Mouse (Mus musculus): ENCODE data around the gene Mrm2. TPM values are rescaled to one million over a fixed set of nuclear protein-coding genes. Genes with fewer than 3 reads are reported as not detected.

The Mrm2 gene
- polyA plus RNA-seq, 1 experiment: 4.6 TPM

DNA sequence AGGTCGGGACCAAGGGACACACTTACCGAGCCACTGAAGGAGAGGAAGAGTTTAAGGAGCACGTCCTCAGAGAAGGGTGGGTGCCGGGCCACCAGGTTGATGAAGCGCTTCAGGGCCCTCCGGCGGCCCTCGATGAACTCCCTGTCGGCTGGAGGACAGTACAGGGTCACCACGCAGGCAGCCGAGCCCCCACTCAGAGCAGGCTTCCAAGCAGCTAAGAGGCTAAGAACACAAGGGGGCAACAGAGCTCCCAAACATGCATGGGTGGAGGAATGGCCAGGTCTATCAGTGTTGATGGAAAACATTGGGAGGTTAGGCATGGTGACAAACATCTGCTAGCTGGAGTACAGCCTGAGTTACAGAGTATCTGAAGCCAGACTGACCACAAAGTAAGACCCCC, 24.2 kb upstream of the Mrm2 start:
- WGBS: 95% methylated on average over 11 of the region's 11 CpGs
- no peak overlapping the region for H3K4me3 ChIP-seq (replicated peaks; ENCODE audit: control insufficient read depth, low read depth, low read length)
- no peak overlapping the region for H3K27ac ChIP-seq (ENCODE audit: control insufficient read depth, insufficient read depth, low read depth, low read length, poor library complexity)
- TF ChIP-seq CTCF (IDR thresholded peaks at IDR 0.05; ENCODE audit: control insufficient read depth, insufficient read depth, low read length) (no peak), POLR2A (IDR thresholded peaks at IDR 0.05; ENCODE audit: borderline replicate concordance, control insufficient read depth, low read depth, low read length) (no peak)
- no peaks in the 10 kb centered on the region; the same call in 1 of the 2 replicates for H3K4me1 ChIP-seq (ENCODE audit: control insufficient read depth, insufficient read depth, low read length)

- Histone ChIP-seq H3K4me3 (replicated peaks; ENCODE audit: control insufficient read depth, low read depth, low read length) (no peak overlapping the region), H3K27ac (ENCODE audit: control insufficient read depth, insufficient read depth, low read depth, low read length, poor library complexity) (no peak overlapping the region), H3K4me1 (ENCODE audit: control insufficient read depth, insufficient read depth, low read length) (no peaks in the 10 kb centered on the region; the same call in 1 of the 2 replicates)
- TF ChIP-seq POLR2A (IDR thresholded peaks at IDR 0.05; ENCODE audit: borderline replicate concordance, control insufficient read depth, low read depth, low read length) (no peak), CTCF (IDR thresholded peaks at IDR 0.05; ENCODE audit: control insufficient read depth, insufficient read depth, low read length) (no peak)
- WGBS: 94% methylated on average over 6 of the region's 6 CpGs
Observed at GRCm38 (mm10) chr5:140352352-140352751, 20.7 kb upstream of the Mrm2 start.

DNA sequence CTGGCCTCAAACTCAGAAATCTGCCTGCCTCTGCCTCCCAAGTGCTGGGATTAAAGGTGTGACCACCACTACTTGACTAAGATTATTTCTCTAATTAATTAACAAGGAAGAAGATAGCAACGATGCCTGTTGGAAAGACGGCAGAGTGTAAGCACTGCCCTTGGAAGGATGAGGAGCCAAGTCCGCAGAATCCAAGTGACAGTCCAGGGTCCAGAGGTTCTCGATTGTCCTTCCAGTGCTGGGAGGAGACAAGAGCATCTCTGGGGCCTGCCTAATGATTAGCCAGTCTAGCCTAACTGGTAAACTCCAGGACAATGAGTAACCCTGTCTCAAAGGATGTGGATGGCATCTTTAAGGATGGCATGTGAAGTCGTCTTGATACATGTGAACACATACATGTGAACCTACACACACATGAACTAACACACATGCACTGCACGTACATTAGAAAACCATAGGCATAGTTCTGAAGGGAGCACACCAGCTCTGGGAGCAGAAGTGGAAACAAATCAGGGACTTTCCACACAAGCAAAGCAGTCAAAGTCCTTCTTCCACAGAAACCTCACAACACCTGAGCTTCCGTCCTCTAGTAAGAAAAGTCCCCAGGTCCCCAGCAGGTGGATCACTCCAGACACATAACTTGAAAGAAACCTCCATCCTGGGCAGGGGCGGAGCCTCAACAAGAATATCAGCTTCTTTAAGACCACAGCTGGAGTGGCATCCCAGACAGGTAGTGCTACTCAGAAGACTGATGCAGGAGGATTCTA, 19.2 kb upstream of the Mrm2 start:
- H3K27ac ChIP-seq (ENCODE audit: control insufficient read depth, insufficient read depth, low read depth, low read length, poor library complexity): no peak overlapping the region
- no peaks in the 10 kb centered on the region; the same call in 1 of the 2 replicates for H3K4me1 ChIP-seq (ENCODE audit: control insufficient read depth, insufficient read depth, low read length)
- 85% methylated on average over 8 of the region's 8 CpGs for WGBS
- TF ChIP-seq POLR2A (IDR thresholded peaks at IDR 0.05; ENCODE audit: borderline replicate concordance, control insufficient read depth, low read depth, low read length): no peak
- TF ChIP-seq CTCF (IDR thresholded peaks at IDR 0.05; ENCODE audit: control insufficient read depth, insufficient read depth, low read length): no peak
- H3K4me3 ChIP-seq (replicated peaks; ENCODE audit: control insufficient read depth, low read depth, low read length): no peak overlapping the region

DNA sequence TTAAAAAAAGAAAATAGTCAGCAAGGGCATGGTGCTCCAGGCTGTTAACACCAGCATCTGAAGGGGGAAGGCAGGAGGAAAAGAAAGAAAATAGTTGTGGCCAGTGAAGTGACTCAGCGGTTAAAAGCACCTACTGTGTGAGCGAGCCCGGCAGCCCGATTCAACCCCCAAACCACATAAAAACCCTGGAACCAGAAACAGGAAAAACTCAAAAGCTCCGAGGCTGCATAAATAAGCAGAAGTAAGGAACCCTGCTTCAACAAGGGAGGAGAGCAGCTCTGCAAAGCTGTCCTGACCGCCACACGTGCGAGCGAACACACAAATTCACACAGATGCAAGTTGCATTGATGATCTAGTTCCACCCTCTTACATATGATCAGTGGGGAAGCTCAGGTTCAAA, 18.2 kb upstream of the Mrm2 start:
- Histone ChIP-seq H3K4me1 (ENCODE audit: control insufficient read depth, insufficient read depth, low read length) (no peaks in the 10 kb centered on the region; the same call in 1 of the 2 replicates), H3K27ac (ENCODE audit: control insufficient read depth, insufficient read depth, low read depth, low read length, poor library complexity) (no peak overlapping the region), H3K4me3 (replicated peaks; ENCODE audit: control insufficient read depth, low read depth, low read length) (no peak overlapping the region)
- 21% methylated on average over 9 of the region's 9 CpGs for WGBS
- no peak for TF ChIP-seq POLR2A (IDR thresholded peaks at IDR 0.05; ENCODE audit: borderline replicate concordance, control insufficient read depth, low read depth, low read length)
- TF ChIP-seq CTCF (IDR thresholded peaks at IDR 0.05; ENCODE audit: control insufficient read depth, insufficient read depth, low read length): no peak

- TF ChIP-seq CTCF (IDR thresholded peaks at IDR 0.05; ENCODE audit: control insufficient read depth, insufficient read depth, low read length): no peak
- TF ChIP-seq POLR2A (IDR thresholded peaks at IDR 0.05; ENCODE audit: borderline replicate concordance, control insufficient read depth, low read depth, low read length): no peak
- Histone ChIP-seq H3K4me3 (replicated peaks; ENCODE audit: control insufficient read depth, low read depth, low read length) (no peak overlapping the region), H3K4me1 (ENCODE audit: control insufficient read depth, insufficient read depth, low read length) (no peaks in the 10 kb centered on the region; the same call in 1 of the 2 replicates), H3K27ac (ENCODE audit: control insufficient read depth, insufficient read depth, low read depth, low read length, poor library complexity) (no peak overlapping the region)
- 50% methylated on average over 1 of the region's 1 CpGs for WGBS
Observed at GRCm38 (mm10) chr5:140346050-140346449, 14.4 kb upstream of the Mrm2 start.

DNA sequence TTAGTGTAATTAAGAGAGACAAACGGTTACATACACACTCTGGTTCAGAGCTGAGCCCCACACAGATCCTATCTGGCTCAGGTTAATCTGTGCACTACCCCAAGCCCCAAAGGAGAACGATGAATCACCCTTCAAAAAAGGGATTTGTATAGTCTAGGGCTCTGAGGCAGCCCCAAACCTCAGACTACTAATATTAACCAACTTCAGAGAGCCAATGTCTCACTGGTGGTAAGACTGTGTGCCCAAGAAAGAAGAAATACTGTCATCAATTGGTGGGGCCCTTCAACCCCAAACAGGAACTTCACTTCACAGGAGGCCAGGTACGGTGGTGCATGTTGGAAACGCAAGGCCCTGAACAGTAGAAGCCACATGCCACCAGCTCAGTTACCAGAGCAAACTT, 13.5 kb upstream of the Mrm2 start:
- Histone ChIP-seq H3K4me1 (ENCODE audit: control insufficient read depth, insufficient read depth, low read length) (no peaks in the 10 kb centered on the region; the same call in 1 of the 2 replicates), H3K27ac (ENCODE audit: control insufficient read depth, insufficient read depth, low read depth, low read length, poor library complexity) (no peak overlapping the region), H3K4me3 (replicated peaks; ENCODE audit: control insufficient read depth, low read depth, low read length) (no peak overlapping the region)
- TF ChIP-seq POLR2A (IDR thresholded peaks at IDR 0.05; ENCODE audit: borderline replicate concordance, control insufficient read depth, low read depth, low read length): no peak
- no peak for TF ChIP-seq CTCF (IDR thresholded peaks at IDR 0.05; ENCODE audit: control insufficient read depth, insufficient read depth, low read length)
- WGBS: 57% methylated on average over 4 of the region's 4 CpGs

DNA sequence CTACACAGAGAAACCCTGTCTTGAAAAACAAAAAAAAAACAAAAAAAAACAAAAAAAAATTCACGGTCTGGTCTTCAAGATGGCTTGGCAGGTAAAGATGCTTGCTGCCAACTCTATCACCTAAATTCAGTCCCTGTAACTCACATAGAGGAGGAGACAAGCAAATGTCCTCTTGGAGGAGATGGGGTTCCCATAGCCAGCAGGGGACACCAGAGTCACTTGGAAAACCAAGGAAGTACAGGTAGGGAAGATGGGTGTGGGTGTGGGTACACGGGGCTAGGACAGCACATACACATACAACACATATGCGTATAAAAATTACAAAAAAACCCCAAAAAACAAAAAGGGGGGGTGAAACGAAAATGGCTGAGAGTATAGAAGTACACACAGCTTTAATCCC, 11.2 kb upstream of the Mrm2 start:
- Histone ChIP-seq H3K4me1 (ENCODE audit: control insufficient read depth, insufficient read depth, low read length) (no peaks in the 10 kb centered on the region), H3K4me3 (replicated peaks; ENCODE audit: control insufficient read depth, low read depth, low read length) (no peak overlapping the region), H3K27ac (ENCODE audit: control insufficient read depth, insufficient read depth, low read depth, low read length, poor library complexity) (no peak overlapping the region)
- no peak for TF ChIP-seq POLR2A (IDR thresholded peaks at IDR 0.05; ENCODE audit: borderline replicate concordance, control insufficient read depth, low read depth, low read length)
- TF ChIP-seq CTCF (IDR thresholded peaks at IDR 0.05; ENCODE audit: control insufficient read depth, insufficient read depth, low read length): no peak
- WGBS: 82% methylated on average over 4 of the region's 4 CpGs

DNA sequence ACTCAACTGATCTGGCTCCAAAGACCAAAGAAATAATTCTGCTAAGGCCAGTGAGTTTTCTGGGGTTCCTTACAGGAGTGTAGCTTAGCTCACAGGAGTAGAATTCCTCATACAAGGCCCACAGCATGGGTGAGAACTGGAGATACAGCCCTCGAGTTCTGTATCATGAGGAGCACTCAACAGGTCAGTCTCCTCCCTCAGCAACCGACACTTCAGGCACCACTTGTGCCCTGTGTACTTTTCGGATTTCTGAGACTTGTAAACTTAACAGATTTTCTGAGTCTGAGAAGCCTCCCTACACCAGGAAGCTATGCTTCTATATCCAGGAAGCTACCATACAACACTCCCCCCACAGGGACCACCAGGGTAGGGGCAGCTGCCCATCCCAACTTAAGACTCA, 8.1 kb upstream of the Mrm2 start:
- WGBS: 57% methylated on average over 3 of the region's 3 CpGs
- H3K4me3 ChIP-seq (replicated peaks; ENCODE audit: control insufficient read depth, low read depth, low read length): no peak overlapping the region
- H3K27ac ChIP-seq (ENCODE audit: control insufficient read depth, insufficient read depth, low read depth, low read length, poor library complexity): no peak overlapping the region
- TF ChIP-seq POLR2A (IDR thresholded peaks at IDR 0.05; ENCODE audit: borderline replicate concordance, control insufficient read depth, low read depth, low read length) (no peak), CTCF (IDR thresholded peaks at IDR 0.05; ENCODE audit: control insufficient read depth, insufficient read depth, low read length) (no peak)
- no peaks in the 10 kb centered on the region for H3K4me1 ChIP-seq (ENCODE audit: control insufficient read depth, insufficient read depth, low read length)
